Comparison of ENCODE assay signal across 11 mouse cellular contexts in the genomic region with DNA sequence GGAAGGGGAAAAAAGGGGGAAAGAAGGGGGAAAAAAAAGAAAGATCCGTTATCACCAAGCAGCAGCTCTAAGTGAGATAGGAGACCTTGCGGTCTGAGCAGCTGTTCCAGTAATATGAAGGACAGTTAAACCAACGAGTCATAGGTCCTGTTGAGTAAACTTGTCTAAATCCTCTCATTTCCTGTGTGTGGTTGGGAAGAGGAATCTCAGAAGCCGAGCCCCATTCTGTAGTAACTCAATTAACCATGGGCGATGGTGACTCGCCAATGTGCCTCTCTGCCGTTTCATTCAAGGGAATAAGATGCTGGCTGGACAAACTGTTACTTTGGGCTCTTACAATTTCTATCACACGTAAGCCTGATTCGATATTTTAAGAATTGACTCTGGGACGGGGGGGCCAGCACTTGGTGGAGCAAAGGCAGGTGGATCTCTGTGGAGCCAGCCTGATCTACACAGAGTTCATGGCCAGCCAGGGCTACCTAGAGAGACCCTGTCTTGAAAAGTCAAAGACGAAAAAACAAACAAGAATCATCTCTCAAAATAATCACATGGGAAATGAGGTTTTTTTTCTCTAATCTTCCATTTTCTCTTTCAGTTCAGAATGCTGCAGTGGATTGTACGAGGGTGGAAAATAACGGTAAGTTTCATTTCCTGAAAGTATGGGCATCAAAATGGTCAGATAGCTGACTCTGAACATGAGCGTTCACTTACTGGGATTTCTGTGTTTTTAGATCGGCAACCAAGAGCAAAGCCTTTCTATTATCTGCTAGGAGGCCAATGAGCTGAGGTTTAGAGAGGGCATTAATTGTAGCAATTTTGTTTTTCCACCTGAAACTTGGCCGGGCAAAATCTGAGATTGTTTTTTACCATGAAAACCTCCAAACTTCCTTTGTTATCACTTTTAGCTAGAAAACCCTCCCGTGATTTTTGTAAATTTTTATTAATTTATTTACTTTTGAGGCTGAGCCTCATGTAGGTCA. TPM values are rescaled to one million over a fixed set of nuclear protein-coding genes. Genes with fewer than 3 reads are reported as not detected.
DNase-seq lines count a peak whose midpoint lies in the region; ATAC-seq and TF ChIP-seq lines count a peak whose summit lies in the region.
"Had no signal": no experiment of that assay in that cellular context is flagged by ENCODE, and none has a peak within 500 bp of the region (broad histone marks: within the 10 kb centered on the region; RNA-seq: fewer than 3 reads in every experiment).

A gene (plus strand): TSS at position 188 of the 980 bp plus-strand sequence.

- ATAC-seq in liver, embryonic 15.5 days (ENCODE audit: insufficient read depth): no peak
- no peak for ATAC-seq in cerebellum, adult (ENCODE audit: insufficient number of reproducible peaks, low FRiP score, low TSS enrichment)
- ATAC-seq: hindbrain, postnatal 0 days; Patski had no signal

- peak within 1 kb of the TSS; percentile 57 for H3K27ac ChIP-seq in liver, embryonic 15.5 days (replicated peaks)
- H3K27ac ChIP-seq: hindbrain, postnatal 0 days; lung, embryonic 15.5 days had no signal

- no peaks in the 10 kb centered on the region for H3K9me3 ChIP-seq in liver, embryonic 15.5 days (replicated peaks)
- H3K9me3 ChIP-seq: lung, embryonic 15.5 days had no signal

- no peak for TF ChIP-seq CTCF in lung, adult 2 months (IDR thresholded peaks at IDR 0.05; ENCODE audit: insufficient read depth, low read length)

- TF ChIP-seq POLR2A in lung, adult 2 months (IDR thresholded peaks at IDR 0.05; ENCODE audit: borderline replicate concordance, extremely low read depth, low read depth, low read length): no peak

- no peaks in the 10 kb centered on the region for H3K4me1 ChIP-seq in lung, adult 2 months (ENCODE audit: control insufficient read depth, insufficient read depth, low read length)
- H3K4me1 ChIP-seq in liver, embryonic 15.5 days (replicated peaks): peaks cover 12% of the 10 kb centered on the region; the same call in 1 of the 2 replicates
- H3K4me1 ChIP-seq: lung, embryonic 15.5 days had no signal

- 68% methylated on average over 17 of the region's 17 CpGs for WGBS in lung, adult 2 months
- WGBS in liver, embryonic 15.5 days (ENCODE audit: insufficient replicate concordance): 17% methylated on average over 17 of the region's 17 CpGs

- no peak for DNase-seq in lung, adult 2 months
- DNase-seq in lung, postnatal 10 days: no peak
- DNase-seq in T-cell, adult 2 months (ENCODE audit: low spot score): peak; percentile 38
- DNase-seq in thymus, postnatal 0 days (ENCODE audit: low spot score): peak; percentile 52
- no peak for DNase-seq in right cerebral cortex, postnatal 14 days
- no peak for DNase-seq in ovary, postnatal 10 days (ENCODE audit: low spot score)

- H3K9ac ChIP-seq in liver, embryonic 15.5 days: no peak within 1 kb of the TSS
- H3K9ac ChIP-seq: lung, embryonic 15.5 days had no signal

- H3K4me2 ChIP-seq in liver, embryonic 15.5 days: peak within 1 kb of the TSS; percentile 32
- H3K4me2 ChIP-seq: lung, embryonic 15.5 days had no signal

- H3K36me3 ChIP-seq in liver, embryonic 15.5 days (replicated peaks): no peaks in the 10 kb centered on the region
- H3K36me3 ChIP-seq: lung, embryonic 15.5 days had no signal

- H3K4me3 ChIP-seq in lung, adult 2 months (replicated peaks; ENCODE audit: extremely low read depth, low read depth, low read length): peak within 1 kb of the TSS; percentile 26
- peak within 1 kb of the TSS; percentile 24 for H3K4me3 ChIP-seq in liver, embryonic 15.5 days (replicated peaks)
- H3K4me3 ChIP-seq: lung, embryonic 15.5 days had no signal

- H3K27me3 ChIP-seq in liver, embryonic 15.5 days: peaks cover 11% of the 10 kb centered on the region
- H3K27me3 ChIP-seq: lung, embryonic 15.5 days; Patski had no signal

RNA-seq across cellular contexts. Expression of the gene that starts here (rescaled TPM):
- 1.0 and 3.0 TPM in 2 replicates for polyA plus RNA-seq in lung, adult 2 months (2012; rRNA removed)
- 2.8 and 3.2 TPM in 2 replicates for polyA plus RNA-seq in liver, embryonic 15.5 days (2015; fragmentation: Nextera tagmentation; extraction: Ambion mirVana)
- polyA plus RNA-seq in thymus, postnatal 0 days (2015; fragmentation: Nextera tagmentation; extraction: Ambion mirVana): 8.2 and 11.4 TPM in 2 replicates

Comparison
In these comparisons a context has a peak if more than half of its experiments do, and no peak if none do; other contexts are left out.
1. DNase-seq: peak in T-cell, adult 2 months (single experiment) and thymus, postnatal 0 days (single experiment); none in lung, adult 2 months (single experiment), lung, postnatal 10 days (single experiment), right cerebral cortex, postnatal 14 days (single experiment) and ovary, postnatal 10 days (single experiment).